Mouse (Mus musculus) stomach, postnatal 0 days (tissue): ENCODE results near the gene Efl1.

Experiments used
- CTCF ChIP-seq: IDR thresholded peaks from 2 replicates; pipeline ENCODE4 v1.5.1; 2016; ENCODE audit warnings: antibody characterized with exemption, low read depth, mild to moderate bottlenecking, moderate library complexity
- EP300 ChIP-seq: optimal IDR thresholded peaks from 2 replicates; pipeline ENCODE3; 2016; ENCODE audit warnings: antibody characterized with exemption

GRCm38 (mm10) chr7:82725741-82726450 is 77.5 kb downstream of the Efl1 start:
- no peak for TF ChIP-seq CTCF
- TF ChIP-seq EP300: no peak
